Mouse (Mus musculus) midbrain, embryonic 15.5 days (tissue): Measurements from ENCODE around the gene Rgs3. TPM values are rescaled to one million over a fixed set of nuclear protein-coding genes. Genes with fewer than 3 reads are reported as not detected.

ENCODE experiments used
- ATAC-seq: fragments of 200-750 bp; cut with Nextera tagmentation; replicated peaks from 2 replicates; pipeline ENCODE4 v1.8.0; 2017; ENCODE audit warnings: moderate TSS enrichment
- H3K27ac ChIP-seq: fragments of 300-500 bp; sonication (generic); 2 replicates; pipeline ENCODE4 v1.5.1; 2015; ENCODE audit warnings: mild to moderate bottlenecking, inconsistent platforms
- H3K27me3 ChIP-seq: fragments of 300-500 bp; sonication (generic); replicated peaks from 2 replicates; pipeline ENCODE4 v1.6.1; 2015; ENCODE audit warnings: inconsistent platforms
- H3K36me3 ChIP-seq: fragments of 300-500 bp; sonication (generic); replicated peaks from 2 replicates; pipeline ENCODE4 v1.6.1; 2015; ENCODE audit warnings: inconsistent platforms
- H3K4me1 ChIP-seq: fragments of 300-500 bp; sonication (generic); 2 replicates; pipeline ENCODE4 v1.6.1; 2015; ENCODE audit warnings: inconsistent platforms
- H3K4me2 ChIP-seq: fragments of 300-500 bp; sonication (generic); 2 replicates; pipeline ENCODE4 v1.6.1; 2015; ENCODE audit warnings: inconsistent platforms, mild to moderate bottlenecking, moderate library complexity
- H3K4me3 ChIP-seq: fragments of 300-500 bp; sonication (generic); 2 replicates; pipeline ENCODE4 v1.5.1; 2015; ENCODE audit warnings: mild to moderate bottlenecking, inconsistent platforms
- H3K9ac ChIP-seq: fragments of 300-500 bp; sonication (generic); 2 replicates; pipeline ENCODE4 v1.6.1; 2015; ENCODE audit warnings: mild to moderate bottlenecking, inconsistent platforms
- H3K9me3 ChIP-seq: fragments of 300-500 bp; sonication (generic); 2 replicates; pipeline ENCODE4 v1.6.1; 2016; ENCODE audit warnings: inconsistent platforms
- WGBS: fragments of 180-500 bp; shearing (Covaris S2); methylation state at CpG from one replicate; pipeline ENCODE4 v1.1.7; 2015; ENCODE audit warnings: mixed read lengths; 5-methylcytosine and 5-hydroxymethylcytosine counted together
- polyA plus RNA-seq: library from polyadenylated mRNA; unstranded; fragments of >200 nt; fragmentation: Nextera tagmentation; extraction: Ambion mirVana; gene quantifications from 2 replicates; pipeline ENCODE4 v1.2.1, GENCODE M21; 2015

The Rgs3 gene
- polyA plus RNA-seq, 1 experiment from 2014 or later: 80.1 TPM

- Histone ChIP-seq H3K9ac (no peak overlapping the region), H3K36me3 (no peaks in the 10 kb centered on the region), H3K27me3 (no peaks in the 10 kb centered on the region), H3K27ac (no peak overlapping the region), H3K9me3 (no peaks in the 10 kb centered on the region), H3K4me1 (peaks cover 5% of the 10 kb centered on the region), H3K4me3 (no peak overlapping the region), H3K4me2 (no peak overlapping the region)
- 87% methylated on average over 3 of the region's 3 CpGs for WGBS
- ATAC-seq: no peak
Measured at GRCm38 (mm10) chr4:62730861-62731260, 171.2 kb downstream of the Rgs3 start.

GRCm38 (mm10) chr4:62731531-62732063 lies 171.9 kb downstream of the Rgs3 start:
- Histone ChIP-seq H3K4me3 (no peak overlapping the region), H3K4me2 (no peak overlapping the region), H3K4me1 (peaks cover 8% of the 10 kb centered on the region), H3K27me3 (no peaks in the 10 kb centered on the region), H3K9ac (no peak overlapping the region), H3K9me3 (no peaks in the 10 kb centered on the region), H3K36me3 (no peaks in the 10 kb centered on the region), H3K27ac (no peak overlapping the region)
- WGBS: 88% methylated on average over 6 of the region's 6 CpGs
- no peak for ATAC-seq

GRCm38 (mm10) chr4:62732096-62732495 lies 172.4 kb downstream of the Rgs3 start:
- Histone ChIP-seq H3K4me1 (peaks cover 8% of the 10 kb centered on the region), H3K4me2 (no peak overlapping the region), H3K4me3 (no peak overlapping the region), H3K9ac (no peak overlapping the region), H3K27ac (no peak overlapping the region), H3K9me3 (no peaks in the 10 kb centered on the region), H3K36me3 (no peaks in the 10 kb centered on the region), H3K27me3 (no peaks in the 10 kb centered on the region)
- no peak for ATAC-seq
- WGBS: 80% methylated on average over 7 of the region's 7 CpGs

- Histone ChIP-seq H3K27me3 (no peaks in the 10 kb centered on the region), H3K9me3 (no peaks in the 10 kb centered on the region), H3K27ac (no peak overlapping the region), H3K36me3 (no peaks in the 10 kb centered on the region), H3K4me1 (peaks cover 8% of the 10 kb centered on the region), H3K4me2 (no peak overlapping the region), H3K4me3 (no peak overlapping the region), H3K9ac (no peak overlapping the region)
- WGBS: 68% methylated on average over 2 of the region's 2 CpGs
- ATAC-seq: no peak
Measured at GRCm38 (mm10) chr4:62732840-62733239, 173.2 kb downstream of the Rgs3 start.

GRCm38 (mm10) chr4:62733938-62734337 lies 174.3 kb downstream of the Rgs3 start:
- H3K27me3 ChIP-seq: no peaks in the 10 kb centered on the region
- H3K9ac ChIP-seq: no peak overlapping the region
- H3K9me3 ChIP-seq: no peaks in the 10 kb centered on the region
- H3K4me3 ChIP-seq: no peak overlapping the region
- H3K27ac ChIP-seq: no peak overlapping the region
- WGBS: 82% methylated on average over 3 of the region's 4 CpGs
- no peak for ATAC-seq
- peaks cover 8% of the 10 kb centered on the region for H3K4me1 ChIP-seq
- no peak overlapping the region for H3K4me2 ChIP-seq
- no peaks in the 10 kb centered on the region for H3K36me3 ChIP-seq

- ATAC-seq: no peak
- H3K9me3 ChIP-seq: no peaks in the 10 kb centered on the region
- H3K4me1 ChIP-seq: peaks cover 8% of the 10 kb centered on the region
- no peaks in the 10 kb centered on the region for H3K27me3 ChIP-seq
- no peak overlapping the region for H3K4me2 ChIP-seq
- H3K36me3 ChIP-seq: no peaks in the 10 kb centered on the region
- H3K4me3 ChIP-seq: no peak overlapping the region
- no peak overlapping the region for H3K9ac ChIP-seq
- no peak overlapping the region for H3K27ac ChIP-seq
- WGBS: 76% methylated on average over 8 of the region's 8 CpGs
Measured at GRCm38 (mm10) chr4:62735291-62735690, 175.6 kb downstream of the Rgs3 start.

- no peak overlapping the region for H3K27ac ChIP-seq
- no peaks in the 10 kb centered on the region for H3K36me3 ChIP-seq
- H3K4me3 ChIP-seq: no peak overlapping the region
- ATAC-seq: no peak
- H3K4me2 ChIP-seq: no peak overlapping the region
- H3K9me3 ChIP-seq: no peaks in the 10 kb centered on the region
- no peaks in the 10 kb centered on the region for H3K27me3 ChIP-seq
- no peak overlapping the region for H3K9ac ChIP-seq
- H3K4me1 ChIP-seq: peaks cover 8% of the 10 kb centered on the region
- 63% methylated on average over 9 of the region's 9 CpGs for WGBS
Measured at GRCm38 (mm10) chr4:62735878-62736277, 176.2 kb downstream of the Rgs3 start.

- Histone ChIP-seq H3K4me3 (no peak overlapping the region), H3K27me3 (no peaks in the 10 kb centered on the region), H3K9me3 (no peaks in the 10 kb centered on the region), H3K27ac (no peak overlapping the region), H3K4me1 (peaks cover 8% of the 10 kb centered on the region), H3K4me2 (no peak overlapping the region), H3K36me3 (no peaks in the 10 kb centered on the region), H3K9ac (no peak overlapping the region)
- 63% methylated on average over 7 of the region's 7 CpGs for WGBS
- no peak for ATAC-seq
Measured at GRCm38 (mm10) chr4:62736421-62736820, 176.8 kb downstream of the Rgs3 start.

- no peaks in the 10 kb centered on the region for H3K9me3 ChIP-seq
- ATAC-seq: no peak
- WGBS: 87% methylated on average over 3 of the region's 3 CpGs
Measured at GRCm38 (mm10) chr4:62736904-62737303, 177.3 kb downstream of the Rgs3 start.

GRCm38 (mm10) chr4:62737983-62738695 lies 178.5 kb downstream of the Rgs3 start:
- 67% methylated on average over 9 of the region's 9 CpGs for WGBS
- peaks cover 12% of the 10 kb centered on the region for H3K4me1 ChIP-seq
- H3K4me3 ChIP-seq: no peak overlapping the region
- no peaks in the 10 kb centered on the region for H3K9me3 ChIP-seq
- H3K36me3 ChIP-seq: no peaks in the 10 kb centered on the region
- H3K9ac ChIP-seq: no peak overlapping the region
- H3K27ac ChIP-seq: no peak overlapping the region
- no peaks in the 10 kb centered on the region for H3K27me3 ChIP-seq
- no peak overlapping the region for H3K4me2 ChIP-seq
- no peak for ATAC-seq

More at GRCm38 (mm10) chr4:62736904-62737303, 177.3 kb downstream of the Rgs3 start:
- peaks cover 12% of the 10 kb centered on the region for H3K4me1 ChIP-seq
- no peak overlapping the region for H3K4me2 ChIP-seq
- no peak overlapping the region for H3K27ac ChIP-seq
- H3K4me3 ChIP-seq: no peak overlapping the region
- no peaks in the 10 kb centered on the region for H3K27me3 ChIP-seq
- H3K9ac ChIP-seq: no peak overlapping the region
- H3K36me3 ChIP-seq: no peaks in the 10 kb centered on the region

GRCm38 (mm10) chr4:62738996-62739395 lies 179.3 kb downstream of the Rgs3 start:
- no peaks in the 10 kb centered on the region for H3K9me3 ChIP-seq
- no peaks in the 10 kb centered on the region for H3K36me3 ChIP-seq
- no peak overlapping the region for H3K9ac ChIP-seq
- no peaks in the 10 kb centered on the region for H3K27me3 ChIP-seq
- H3K4me1 ChIP-seq: peaks cover 12% of the 10 kb centered on the region
- H3K4me3 ChIP-seq: no peak overlapping the region
- H3K4me2 ChIP-seq: no peak overlapping the region
- no peak for ATAC-seq
- 86% methylated on average over 3 of the region's 3 CpGs for WGBS
- H3K27ac ChIP-seq: no peak overlapping the region

- no peaks in the 10 kb centered on the region for H3K36me3 ChIP-seq
- ATAC-seq: no peak
- H3K9me3 ChIP-seq: no peaks in the 10 kb centered on the region
- no peaks in the 10 kb centered on the region for H3K27me3 ChIP-seq
- H3K4me3 ChIP-seq: no peak overlapping the region
- H3K4me1 ChIP-seq: peaks cover 12% of the 10 kb centered on the region
- WGBS: 92% methylated on average over 4 of the region's 4 CpGs
- H3K4me2 ChIP-seq: no peak overlapping the region
- H3K9ac ChIP-seq: no peak overlapping the region
- H3K27ac ChIP-seq: no peak overlapping the region
Measured at GRCm38 (mm10) chr4:62739591-62739990, 179.9 kb downstream of the Rgs3 start.
